Mouse (Mus musculus) liver, postnatal 0 days (tissue): Measurements from ENCODE around the gene Rtkn. TPM values are rescaled to one million over a fixed set of nuclear protein-coding genes. Genes with fewer than 3 reads are reported as not detected.
A peak's percentile ranks its signal among the peaks of the same experiment; 100 is the strongest.

Source experiments
- ATAC-seq: fragments of 200-750 bp; cut with Nextera tagmentation; 2 replicates; pipeline ENCODE4 v1.8.0; 2017; ENCODE audit warnings: mild to moderate bottlenecking, moderate library complexity
- DNase-seq: peaks from one replicate; pipeline ENCODE4 v3.0.0-alpha.2; 2016
- H3K27ac ChIP-seq: fragments of 300-500 bp; sonication (generic); 2 replicates; pipeline ENCODE4 v1.5.1; 2014; ENCODE audit warnings: antibody characterized with exemption, moderate library complexity, mild to moderate bottlenecking, low read depth
- H3K27me3 ChIP-seq: fragments of 300-500 bp; sonication (generic); 2 replicates; pipeline ENCODE4 v1.6.1; 2014; ENCODE audit warnings: low read length, control low read depth, mixed read lengths; ENCODE audit not compliant: insufficient read depth
- H3K36me3 ChIP-seq: fragments of 300-500 bp; sonication (generic); replicated peaks from 2 replicates; pipeline ENCODE4 v1.6.1; 2014; ENCODE audit warnings: mild to moderate bottlenecking, control low read depth, low read length, moderate library complexity, mixed read lengths; ENCODE audit not compliant: insufficient read depth
- H3K4me1 ChIP-seq: fragments of 300-500 bp; sonication (generic); 2 replicates; pipeline ENCODE4 v1.6.1; 2014; ENCODE audit warnings: antibody characterized with exemption, mild to moderate bottlenecking, control low read depth; ENCODE audit not compliant: insufficient read depth
- H3K4me2 ChIP-seq: fragments of 300-500 bp; sonication (generic); 2 replicates; pipeline ENCODE4 v1.6.1; 2014; ENCODE audit warnings: low read depth, mild to moderate bottlenecking, low read length, moderate library complexity, mixed read lengths
- H3K4me3 ChIP-seq: fragments of 300-500 bp; sonication (generic); 2 replicates; pipeline ENCODE4 v1.5.1; 2014; ENCODE audit warnings: low read depth, low read length
- H3K9ac ChIP-seq: fragments of 300-500 bp; sonication (generic); replicated peaks from 2 replicates; pipeline ENCODE4 v1.6.1; 2014; ENCODE audit warnings: mild to moderate bottlenecking, moderate library complexity
- H3K9me3 ChIP-seq: fragments of 300-500 bp; sonication (generic); 2 replicates; pipeline ENCODE4 v1.6.1; 2016; ENCODE audit warnings: mild to moderate bottlenecking, control low read depth, low read length, mixed read lengths
- CTCF ChIP-seq: sonication (generic); IDR thresholded peaks from 2 replicates; pipeline ENCODE4 v1.5.1; 2016; ENCODE audit warnings: antibody characterized with exemption, low read depth
- EP300 ChIP-seq: IDR thresholded peaks from 2 replicates; pipeline ENCODE4 v1.6.1; 2016; ENCODE audit warnings: antibody characterized with exemption, low read depth, mild to moderate bottlenecking
- WGBS: fragments of 180-500 bp; shearing (Covaris S2); extraction: QIAGEN DNeasy Blood & Tissue Kit; methylation state at CpG from one replicate; pipeline ENCODE4 v1.1.7; 2014; ENCODE audit not compliant: insufficient replicate concordance; 5-methylcytosine and 5-hydroxymethylcytosine counted together
- polyA plus RNA-seq: library from polyadenylated mRNA; unstranded; fragments of >200 nt; fragmentation: Nextera tagmentation; extraction: Ambion mirVana; gene quantifications from 2 replicates; pipeline ENCODE4 v1.2.1, GENCODE M21; 2015

The Rtkn gene
- polyA plus RNA-seq, 1 experiment from 2014 or later: 7.1 TPM

GRCm38 (mm10) chr6:83116373-83117164, 18.7 kb upstream of the Rtkn start:
- TF ChIP-seq EP300 (no peak), CTCF (no peak)
- Histone ChIP-seq H3K9ac (peak overlapping the region; percentile 85), H3K36me3 (peaks cover 8% of the 10 kb centered on the region), H3K4me3 (peak overlapping the region; percentile 57), H3K4me2 (peak overlapping the region; percentile 98), H3K27me3 (no peaks in the 10 kb centered on the region), H3K9me3 (no peaks in the 10 kb centered on the region), H3K4me1 (peaks cover 28% of the 10 kb centered on the region), H3K27ac (no peak overlapping the region)
- 68% methylated on average over 11 of the region's 11 CpGs for WGBS
- DNase-seq (no peak), ATAC-seq (no peak)

- H3K4me1 ChIP-seq: peaks cover 32% of the 10 kb centered on the region
- 90% methylated on average over 4 of the region's 4 CpGs for WGBS
- DNase-seq: no peak
Measured at GRCm38 (mm10) chr6:83117165-83117438, 18.2 kb upstream of the Rtkn start.

GRCm38 (mm10) chr6:83117616-83118015, 17.6 kb upstream of the Rtkn start:
- no peak overlapping the region for H3K4me3 ChIP-seq
- no peak for DNase-seq
- H3K9me3 ChIP-seq: no peaks in the 10 kb centered on the region
- WGBS: 87% methylated on average over 13 of the region's 13 CpGs
- no peak overlapping the region for H3K4me2 ChIP-seq
- no peak for ATAC-seq
- no peak overlapping the region for H3K9ac ChIP-seq
- H3K27me3 ChIP-seq: no peaks in the 10 kb centered on the region
- peaks cover 8% of the 10 kb centered on the region for H3K36me3 ChIP-seq
- H3K27ac ChIP-seq: no peak overlapping the region
- TF ChIP-seq CTCF: no peak
- no peak for TF ChIP-seq EP300
- peaks cover 37% of the 10 kb centered on the region for H3K4me1 ChIP-seq

More at GRCm38 (mm10) chr6:83117165-83117438, 18.2 kb upstream of the Rtkn start:
- no peak overlapping the region for H3K9ac ChIP-seq
- ATAC-seq: no peak
- no peak overlapping the region for H3K4me3 ChIP-seq
- H3K27me3 ChIP-seq: no peaks in the 10 kb centered on the region
- TF ChIP-seq EP300 (no peak), CTCF (no peak)
- no peaks in the 10 kb centered on the region for H3K9me3 ChIP-seq
- 0 out of 2 replicates have a peak overlapping the region, but pooled peaks have one; percentile 98 for H3K4me2 ChIP-seq
- peaks cover 8% of the 10 kb centered on the region for H3K36me3 ChIP-seq
- no peak overlapping the region for H3K27ac ChIP-seq

- peaks cover 41% of the 10 kb centered on the region for H3K4me1 ChIP-seq
- 85% methylated on average over 11 of the region's 11 CpGs for WGBS
- no peak overlapping the region for H3K4me3 ChIP-seq
- no peaks in the 10 kb centered on the region for H3K27me3 ChIP-seq
- no peaks in the 10 kb centered on the region for H3K9me3 ChIP-seq
- ATAC-seq (no peak), DNase-seq (no peak)
- peaks cover 8% of the 10 kb centered on the region for H3K36me3 ChIP-seq
- H3K4me2 ChIP-seq: no peak overlapping the region
- no peak overlapping the region for H3K27ac ChIP-seq
- no peak overlapping the region for H3K9ac ChIP-seq
- no peak for TF ChIP-seq CTCF
- no peak for TF ChIP-seq EP300
Measured at GRCm38 (mm10) chr6:83118369-83118768, 16.9 kb upstream of the Rtkn start.

- H3K9me3 ChIP-seq: no peaks in the 10 kb centered on the region
- H3K4me2 ChIP-seq: no peak overlapping the region
- no peaks in the 10 kb centered on the region for H3K27me3 ChIP-seq
- TF ChIP-seq CTCF (no peak), EP300 (no peak)
- peaks cover 11% of the 10 kb centered on the region for H3K36me3 ChIP-seq
- 72% methylated on average over 14 of the region's 14 CpGs for WGBS
- no peak overlapping the region for H3K4me3 ChIP-seq
- no peak for DNase-seq
- no peak overlapping the region for H3K9ac ChIP-seq
- H3K4me1 ChIP-seq: peaks cover 46% of the 10 kb centered on the region
- no peak for ATAC-seq
- H3K27ac ChIP-seq: no peak overlapping the region
Measured at GRCm38 (mm10) chr6:83118825-83119733, 16.2 kb upstream of the Rtkn start.

- Histone ChIP-seq H3K27me3 (no peaks in the 10 kb centered on the region), H3K4me2 (0 out of 2 replicates have a peak overlapping the region, but pooled peaks have one; percentile 85), H3K36me3 (peaks cover 11% of the 10 kb centered on the region), H3K9ac (no peak overlapping the region), H3K4me1 (peaks cover 46% of the 10 kb centered on the region), H3K9me3 (no peaks in the 10 kb centered on the region), H3K4me3 (no peak overlapping the region), H3K27ac (no peak overlapping the region)
- peak; percentile 35 for DNase-seq
- no peak for ATAC-seq
- WGBS: 74% methylated on average over 7 of the region's 7 CpGs
- TF ChIP-seq EP300 (no peak), CTCF (no peak)
Measured at GRCm38 (mm10) chr6:83119734-83120051, 15.6 kb upstream of the Rtkn start.
